Mouse (Mus musculus) bone marrow macrophage, adult 2 months (primary cell): ENCODE data around the gene Nxnl1.

Experiments used
- CTCF ChIP-seq: IDR thresholded peaks from 2 replicates; pipeline ENCODE4 v1.5.1; 2012; ENCODE audit warnings: low read depth, mild to moderate bottlenecking, low read length, moderate library complexity
- POLR2A ChIP-seq: IDR thresholded peaks from 2 replicates; pipeline ENCODE4 v1.6.1; 2012; ENCODE audit warnings: mild to moderate bottlenecking, low read depth, low read length, borderline replicate concordance

DNA sequence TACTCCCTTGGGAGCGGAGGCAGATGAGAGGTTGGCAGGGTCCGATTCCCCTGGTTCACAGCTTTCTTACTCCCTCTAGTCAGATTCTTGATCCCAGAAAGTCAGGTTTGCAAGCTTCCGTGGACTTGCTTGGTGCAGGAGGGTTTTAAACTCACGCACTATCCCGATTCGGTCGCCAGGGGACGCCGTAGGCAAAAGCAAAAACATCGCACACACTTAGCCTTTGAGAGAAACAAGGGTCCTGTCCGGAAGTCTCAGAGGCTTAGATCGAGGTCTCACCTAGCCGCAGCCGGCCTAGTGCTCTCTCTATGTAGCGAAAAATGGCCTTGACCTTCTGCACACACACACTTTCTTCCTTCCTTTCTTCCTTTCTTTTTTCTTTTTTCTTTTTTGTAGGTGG, 5.0 kb downstream of the Nxnl1 start:
- TF ChIP-seq POLR2A (no peak), CTCF (peak; percentile 98)
